Mouse (Mus musculus): Measurements from ENCODE around the gene Rec114. TPM values are rescaled to one million over a fixed set of nuclear protein-coding genes. Genes with fewer than 3 reads are reported as not detected.
A peak's percentile ranks its signal among the peaks of the same experiment; 100 is the strongest.

The Rec114 gene
- total RNA-seq, 2 experiments from 2014 or later, result not detected

DNA sequence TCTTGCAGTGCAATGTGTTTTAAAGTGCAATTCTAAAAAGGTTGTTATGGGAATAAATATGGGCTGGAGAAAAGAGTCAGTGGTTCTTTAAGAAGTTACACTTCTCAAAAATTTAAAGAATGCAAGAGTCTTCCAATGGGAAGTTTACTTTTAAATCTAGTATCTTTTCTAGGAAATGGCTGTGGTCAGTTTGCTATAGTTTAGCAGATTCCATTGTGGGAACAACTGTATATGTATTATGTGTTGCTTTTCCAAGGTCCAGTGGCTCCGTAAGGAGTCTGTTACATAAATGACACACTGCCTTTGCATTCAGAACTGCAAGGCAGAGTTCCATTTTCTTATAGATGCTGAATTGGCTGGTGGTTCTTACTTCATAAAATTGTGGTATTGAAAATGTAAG lies 120.8 kb downstream of the Rec114 start:
- DNase-seq (ENCODE audit: low spot score in 2 of 2), result no peak
- intact Hi-C loops (cut with DNase I), result no loop called here

DNA sequence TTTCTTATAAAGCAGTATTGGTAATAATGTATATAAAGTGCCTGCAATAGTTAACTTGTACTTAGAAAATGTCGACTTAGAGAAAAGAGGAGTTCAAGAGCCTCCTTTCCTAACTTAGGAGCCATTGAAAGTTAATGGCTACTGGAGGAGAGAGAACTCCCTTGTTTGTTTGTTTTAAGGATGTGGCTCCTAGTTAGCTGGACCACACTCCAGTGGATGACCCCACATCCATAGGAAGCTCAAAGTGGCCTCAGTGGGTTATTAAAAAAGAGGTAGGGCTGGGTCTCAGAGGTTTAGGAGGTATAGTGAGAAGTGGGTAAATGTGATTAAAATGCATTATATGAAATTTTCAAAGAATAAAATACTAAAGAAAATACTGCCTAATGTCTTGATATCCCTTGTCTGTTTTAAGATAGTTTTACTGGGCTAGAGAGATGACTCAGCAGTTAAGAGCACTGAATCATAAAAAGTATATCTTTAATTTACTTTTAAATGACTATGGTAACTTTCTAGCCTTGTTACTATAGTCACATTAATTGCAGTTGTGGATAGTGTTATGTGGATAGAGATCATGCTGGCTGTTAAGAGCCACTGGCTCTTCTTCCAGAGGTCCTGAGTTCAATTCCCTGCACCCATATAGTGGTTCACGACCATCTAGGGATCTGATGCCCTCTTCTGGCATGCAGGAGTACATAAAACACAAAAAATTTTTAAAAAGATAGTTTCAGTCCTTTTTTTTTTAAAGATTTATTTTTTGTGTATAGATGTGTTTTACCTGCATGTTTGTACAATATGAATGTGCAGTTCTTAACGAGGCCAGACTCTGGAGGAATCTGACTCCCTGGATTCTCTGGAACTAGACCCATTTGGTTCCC lies 128.5 kb downstream of the Rec114 start:
- intact Hi-C loops (cut with DNase I), result no loop called here
- no peak for DNase-seq (ENCODE audit: low spot score in 2 of 2)

GRCm38 (mm10) chr9:58613790-58614189 lies 130.0 kb downstream of the Rec114 start:
- intact Hi-C loops (cut with DNase I), result no loop called here

More at GRCm38 (mm10) chr9:58613790-58614189, 130.0 kb downstream of the Rec114 start:
- DNase-seq (ENCODE audit: low spot score in 2 of 2), result peak; percentile 15 to 42

Other genes with a start within 250 kb of the Rec114 start
- 1 to 10 TPM; 8.2 to 8.7 TPM for gene Cd276, start 188.5 kb downstream of the Rec114 start, total RNA-seq (2021)
- gene Nptn, start 161.7 kb downstream of the Rec114 start, total RNA-seq (2021), result 1,000 to 10,000 TPM; 1,057 to 1,077 TPM
- gene Hcn4, start 79.4 kb upstream of the Rec114 start, total RNA-seq (2021), result 1 to 10 TPM; 7.2 to 7.8 TPM

Measured in left cerebral cortex, postnatal 25 days (tissue).